Mouse (Mus musculus) spleen, adult 2 months (tissue): ENCODE measurements at regions not wholly inside any gene's neighbourhood (a gene's known extent, or its start where the extent isn't known, plus 50 kb on each side); places are given as distances from the start of the nearest gene placed in this dataset.

Source experiments
- CTCF ChIP-seq: fragments of 200-500 bp; IDR thresholded peaks from 2 replicates; pipeline ENCODE4 v1.5.1; 2011; ENCODE audit warnings: mild to moderate bottlenecking, inconsistent platforms; ENCODE audit not compliant: insufficient read depth, insufficient read length, insufficient replicate concordance; ENCODE audit errors: extremely low read depth
- POLR2A ChIP-seq: fragments of 200-500 bp; IDR thresholded peaks from 2 replicates; pipeline ENCODE4 v1.6.1; 2011; ENCODE audit warnings: low read depth, low read length, inconsistent platforms

DNA sequence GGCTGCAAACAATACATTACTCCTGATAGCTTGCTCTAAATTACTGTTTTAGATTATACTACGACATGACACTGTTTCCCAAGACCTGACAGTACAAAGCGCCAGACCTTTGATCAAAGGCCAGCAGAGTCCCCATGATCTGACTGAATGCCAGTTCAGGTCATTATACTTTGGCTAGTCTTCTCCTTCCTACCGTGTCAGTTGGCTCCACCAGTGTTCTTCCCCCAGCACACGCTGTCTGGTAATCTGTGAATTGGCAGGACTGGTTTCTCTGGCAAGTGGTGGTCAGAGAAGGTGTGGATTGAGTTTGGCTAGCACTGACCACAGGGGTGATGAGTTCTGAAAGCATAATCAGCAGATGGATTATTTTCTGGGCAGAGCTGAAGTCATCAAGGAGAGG, 93.1 kb upstream of the Barx2 start:
- TF ChIP-seq CTCF = no peak
- no peak for TF ChIP-seq POLR2A
